Mouse (Mus musculus) stomach, embryonic 14.5 days (tissue): ENCODE results near the gene Ribc2. TPM values are rescaled to one million over a fixed set of nuclear protein-coding genes. Genes with fewer than 3 reads are reported as not detected.

Source experiments
- ATAC-seq: fragments of 200-750 bp; cut with Nextera tagmentation; 2 replicates; pipeline ENCODE4 v1.8.0; 2017; ENCODE audit warnings: low read depth, moderate TSS enrichment; ENCODE audit not compliant: insufficient number of reproducible peaks, insufficient read depth, low FRiP score
- H3K27ac ChIP-seq: fragments of 300-500 bp; sonication (generic); 2 replicates; pipeline ENCODE4 v1.5.1; 2014; ENCODE audit warnings: mild to moderate bottlenecking, low read length, moderate library complexity, mixed read lengths
- H3K27me3 ChIP-seq: fragments of 300-500 bp; sonication (generic); 2 replicates; pipeline ENCODE4 v1.6.1; 2014; ENCODE audit warnings: low read length, control low read depth, mixed read lengths; ENCODE audit not compliant: control insufficient read depth, insufficient read depth
- H3K36me3 ChIP-seq: fragments of 300-500 bp; sonication (generic); 2 replicates; pipeline ENCODE4 v1.6.1; 2014; ENCODE audit warnings: mild to moderate bottlenecking, control low read depth, low read length, moderate library complexity, mixed read lengths; ENCODE audit not compliant: control insufficient read depth, insufficient read depth
- H3K4me1 ChIP-seq: fragments of 300-500 bp; sonication (generic); 2 replicates; pipeline ENCODE4 v1.6.1; 2014; ENCODE audit warnings: low read length, control low read depth, mixed read lengths; ENCODE audit not compliant: control insufficient read depth, insufficient read depth
- H3K4me2 ChIP-seq: fragments of 300-500 bp; sonication (generic); replicated peaks from 2 replicates; pipeline ENCODE4 v1.6.1; 2014; ENCODE audit warnings: low read depth, low read length, control low read depth
- H3K4me3 ChIP-seq: fragments of 300-500 bp; sonication (generic); 2 replicates; pipeline ENCODE4 v1.5.1; 2014; ENCODE audit warnings: low read depth, low read length, control low read depth
- H3K9ac ChIP-seq: fragments of 300-500 bp; sonication (generic); replicated peaks from 2 replicates; pipeline ENCODE4 v1.6.1; 2014; ENCODE audit warnings: low read depth, mild to moderate bottlenecking, control low read depth, low read length, moderate library complexity, mixed read lengths
- H3K9me3 ChIP-seq: fragments of 300-500 bp; sonication (generic); 2 replicates; pipeline ENCODE4 v1.6.1; 2016; ENCODE audit warnings: low read depth, low read length, control low read depth; ENCODE audit not compliant: control insufficient read depth
- WGBS: fragments of 180-500 bp; shearing (Covaris S2); extraction: QIAGEN DNeasy Blood & Tissue Kit; methylation state at CpG from one replicate; pipeline ENCODE4 v1.1.7; 2014; 5-methylcytosine and 5-hydroxymethylcytosine counted together
- polyA plus RNA-seq: library from polyadenylated mRNA; unstranded; fragments of >200 nt; fragmentation: Nextera tagmentation; extraction: Ambion mirVana; gene quantifications from 2 replicates; pipeline ENCODE4 v1.2.1, GENCODE M21; 2014

The Ribc2 gene
- polyA plus RNA-seq, 1 experiment from 2014 or later = 0.49 TPM

GRCm38 (mm10) chr15:85167086-85167679, 35.3 kb downstream of the Ribc2 start:
- Histone ChIP-seq H3K4me3 (no peak overlapping the region), H3K9me3 (no peaks in the 10 kb centered on the region), H3K27me3 (no peaks in the 10 kb centered on the region), H3K4me1 (peaks cover 23% of the 10 kb centered on the region), H3K4me2 (no peak overlapping the region), H3K36me3 (no peaks in the 10 kb centered on the region), H3K27ac (no peak overlapping the region; the same call in 1 of the 2 replicates), H3K9ac (no peak overlapping the region)
- no peak for ATAC-seq
- 47% methylated on average over 12 of the region's 12 CpGs for WGBS

DNA sequence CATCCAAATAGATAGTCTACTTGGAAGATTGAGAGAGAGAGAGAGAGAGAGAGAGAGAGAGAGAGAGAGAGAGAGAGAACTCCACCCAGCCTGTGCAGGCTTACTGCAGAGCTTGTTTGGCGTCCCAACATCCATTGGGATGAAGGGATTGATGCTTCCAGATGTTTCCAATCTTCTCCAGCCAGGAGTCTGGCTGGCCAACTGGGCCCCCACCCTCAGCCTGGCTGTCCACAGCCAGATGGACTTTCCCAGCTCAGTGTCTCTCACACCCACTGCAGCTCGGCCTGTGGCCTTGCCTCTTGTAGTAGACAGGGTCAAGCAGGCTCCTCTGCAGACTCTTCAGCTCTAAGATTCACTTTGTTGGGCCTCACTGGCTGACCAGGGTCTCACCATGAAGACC, 40.2 kb downstream of the Ribc2 start:
- no peak overlapping the region for H3K4me3 ChIP-seq
- H3K4me2 ChIP-seq = no peak overlapping the region
- no peaks in the 10 kb centered on the region for H3K9me3 ChIP-seq
- no peak overlapping the region for H3K9ac ChIP-seq
- H3K27ac ChIP-seq = peak overlapping the region; percentile 34; the same call in 1 of the 2 replicates
- H3K36me3 ChIP-seq = no peaks in the 10 kb centered on the region
- H3K27me3 ChIP-seq = no peaks in the 10 kb centered on the region
- peaks cover 7% of the 10 kb centered on the region for H3K4me1 ChIP-seq
- WGBS = 35% methylated on average over 2 of the region's 2 CpGs
- ATAC-seq = peak; percentile 78; the same call in 1 of the 2 replicates

DNA sequence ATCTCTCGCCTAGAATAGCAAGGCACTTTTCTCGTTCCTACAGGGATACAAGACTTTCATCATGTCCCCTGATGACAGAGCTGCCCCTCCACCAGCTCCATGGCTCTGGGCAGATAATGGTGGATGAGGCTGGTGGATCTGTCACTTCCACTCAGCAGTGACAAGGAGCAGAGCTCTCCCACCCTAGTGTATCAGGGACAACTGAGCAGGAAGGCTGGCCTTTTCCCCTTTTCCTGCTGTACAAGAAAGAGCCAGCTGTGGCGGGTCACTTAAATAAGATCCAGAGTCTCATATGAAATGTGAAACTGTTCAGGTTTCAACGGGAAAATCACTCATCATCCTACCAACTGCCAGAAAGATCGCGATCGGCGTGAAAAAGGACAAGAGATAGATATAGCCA, 41.5 kb downstream of the Ribc2 start:
- Histone ChIP-seq H3K4me3 (no peak overlapping the region), H3K36me3 (no peaks in the 10 kb centered on the region), H3K27ac (peak overlapping the region; percentile 53; the same call in 1 of the 2 replicates), H3K4me2 (no peak overlapping the region), H3K9ac (no peak overlapping the region), H3K27me3 (no peaks in the 10 kb centered on the region), H3K9me3 (no peaks in the 10 kb centered on the region), H3K4me1 (peaks cover 10% of the 10 kb centered on the region)
- whole genome bisulfite sequencing = 64% methylated on average over 8 of the region's 8 CpGs
- no peak for ATAC-seq

DNA sequence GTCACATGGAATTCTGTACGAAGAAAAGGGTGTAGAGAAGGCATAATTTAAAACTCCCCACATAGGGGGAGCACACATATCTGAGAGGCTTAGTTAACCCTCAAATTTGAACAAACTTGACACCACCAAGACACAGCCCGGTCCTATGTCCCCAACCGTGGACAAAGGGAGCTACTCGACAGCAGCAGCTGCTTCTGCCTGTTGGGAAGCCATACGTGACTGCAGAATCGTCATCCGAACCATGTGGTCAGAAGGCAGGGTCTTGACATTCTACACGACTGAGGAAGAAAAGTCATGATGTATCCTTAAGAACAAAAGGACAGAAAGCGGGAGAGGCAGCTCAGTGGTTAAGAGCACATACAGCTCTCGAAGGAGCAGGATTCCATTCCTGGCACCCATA, 42.2 kb downstream of the Ribc2 start:
- 59% methylated on average over 10 of the region's 10 CpGs for WGBS
- Histone ChIP-seq H3K27me3 (no peaks in the 10 kb centered on the region), H3K4me1 (peaks cover 12% of the 10 kb centered on the region), H3K9me3 (no peaks in the 10 kb centered on the region), H3K4me3 (no peak overlapping the region), H3K9ac (no peak overlapping the region), H3K36me3 (no peaks in the 10 kb centered on the region), H3K27ac (peak overlapping the region; percentile 61; the same call in 1 of the 2 replicates), H3K4me2 (no peak overlapping the region)
- ATAC-seq = no peak

DNA sequence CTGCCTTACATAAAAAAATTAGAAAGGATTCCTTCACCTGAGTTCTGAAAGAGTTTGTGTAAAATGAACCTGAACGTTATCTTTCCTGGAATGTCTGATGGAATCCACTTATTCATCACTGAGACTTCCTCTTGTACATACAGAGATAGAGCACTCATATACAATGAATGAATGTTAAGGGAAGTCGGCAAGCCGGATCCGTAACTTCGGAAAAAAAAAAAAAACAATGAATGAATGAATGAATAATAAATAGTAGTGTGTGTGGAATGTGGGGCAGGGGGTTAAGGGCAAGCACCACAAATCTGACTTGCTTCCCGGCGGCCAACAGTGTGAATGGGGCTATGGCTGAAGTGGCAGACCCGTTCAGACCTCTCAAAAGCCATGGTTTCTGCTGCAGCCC, 45.7 kb downstream of the Ribc2 start:
- H3K27ac ChIP-seq = no peak overlapping the region
- 57% methylated on average over 8 of the region's 8 CpGs for WGBS

GRCm38 (mm10) chr15:85178172-85178571, 46.3 kb downstream of the Ribc2 start:
- Histone ChIP-seq H3K4me3 (no peak overlapping the region), H3K27me3 (no peaks in the 10 kb centered on the region), H3K27ac (no peak overlapping the region), H3K4me2 (no peak overlapping the region), H3K36me3 (no peaks in the 10 kb centered on the region), H3K9me3 (no peaks in the 10 kb centered on the region), H3K9ac (no peak overlapping the region), H3K4me1 (peaks cover 20% of the 10 kb centered on the region; the same call in 1 of the 2 replicates)
- ATAC-seq = no peak
- 51% methylated on average over 6 of the region's 6 CpGs for WGBS

More for the DNA sequence above, 45.7 kb downstream of the Ribc2 start:
- Histone ChIP-seq H3K4me2 (no peak overlapping the region), H3K4me3 (no peak overlapping the region), H3K4me1 (peaks cover 21% of the 10 kb centered on the region), H3K36me3 (no peaks in the 10 kb centered on the region), H3K9me3 (no peaks in the 10 kb centered on the region), H3K9ac (no peak overlapping the region), H3K27me3 (no peaks in the 10 kb centered on the region)
- 0 out of 2 replicates have a peak, but pooled peaks have one; percentile 42 for ATAC-seq

GRCm38 (mm10) chr15:85179528-85180180, 47.8 kb downstream of the Ribc2 start:
- peak overlapping the region; percentile 80 for H3K27ac ChIP-seq
- no peaks in the 10 kb centered on the region for H3K36me3 ChIP-seq
- no peak overlapping the region for H3K4me3 ChIP-seq
- peaks cover 20% of the 10 kb centered on the region; the same call in 1 of the 2 replicates for H3K4me1 ChIP-seq
- ATAC-seq = no peak; the same call in 1 of the 2 replicates
- H3K9me3 ChIP-seq = no peaks in the 10 kb centered on the region
- H3K9ac ChIP-seq = no peak overlapping the region
- WGBS = 56% methylated on average over 7 of the region's 7 CpGs
- no peak overlapping the region for H3K4me2 ChIP-seq
- no peaks in the 10 kb centered on the region for H3K27me3 ChIP-seq

GRCm38 (mm10) chr15:85180368-85180767, 48.5 kb downstream of the Ribc2 start:
- ATAC-seq = no peak
- peak overlapping the region; percentile 56 for H3K27ac ChIP-seq
- no peaks in the 10 kb centered on the region for H3K27me3 ChIP-seq
- H3K9ac ChIP-seq = no peak overlapping the region
- peaks cover 20% of the 10 kb centered on the region; the same call in 1 of the 2 replicates for H3K4me1 ChIP-seq
- no peak overlapping the region for H3K4me2 ChIP-seq
- no peaks in the 10 kb centered on the region for H3K9me3 ChIP-seq
- no peaks in the 10 kb centered on the region for H3K36me3 ChIP-seq
- no peak overlapping the region for H3K4me3 ChIP-seq
